Mouse (Mus musculus) neural tube, embryonic 11.5 days (tissue): ENCODE data around the gene Rc3h2. TPM values are rescaled to one million over a fixed set of nuclear protein-coding genes. Genes with fewer than 3 reads are reported as not detected.
A peak's percentile ranks its signal among the peaks of the same experiment; 100 is the strongest.

Experiments
- ATAC-seq: fragments of 200-750 bp; cut with Nextera tagmentation; 2 replicates; pipeline ENCODE4 v1.8.0; 2017; ENCODE audit warnings: moderate number of reproducible peaks, mild to moderate bottlenecking, moderate TSS enrichment, moderate library complexity; ENCODE audit not compliant: insufficient read depth, low FRiP score, low TSS enrichment
- DNase-seq: peaks from one replicate; pipeline ENCODE4 v3.0.0-alpha.2; 2015; ENCODE audit warnings: low spot score
- H3K27ac ChIP-seq: fragments of 300-500 bp; sonication (generic); 2 replicates; pipeline ENCODE4 v1.5.1; 2014; ENCODE audit warnings: low read depth, mild to moderate bottlenecking, low read length
- H3K27me3 ChIP-seq: fragments of 300-500 bp; sonication (generic); 2 replicates; pipeline ENCODE4 v1.6.1; 2014; ENCODE audit warnings: mild to moderate bottlenecking, low read length, mixed read lengths; ENCODE audit not compliant: control insufficient read depth, insufficient read depth
- H3K36me3 ChIP-seq: fragments of 300-500 bp; sonication (generic); 2 replicates; pipeline ENCODE4 v1.6.1; 2014; ENCODE audit warnings: mild to moderate bottlenecking, low read length, moderate library complexity, mixed read lengths; ENCODE audit not compliant: control insufficient read depth, insufficient read depth
- H3K4me1 ChIP-seq: fragments of 300-500 bp; sonication (generic); 2 replicates; pipeline ENCODE4 v1.6.1; 2014; ENCODE audit warnings: low read length, mixed read lengths; ENCODE audit not compliant: control insufficient read depth, insufficient read depth
- H3K4me2 ChIP-seq: fragments of 300-500 bp; sonication (generic); 2 replicates; pipeline ENCODE4 v1.6.1; 2014; ENCODE audit warnings: low read depth, mild to moderate bottlenecking, moderate library complexity
- H3K4me3 ChIP-seq: fragments of 300-500 bp; sonication (generic); 2 replicates; pipeline ENCODE4 v1.5.1; 2014; ENCODE audit warnings: low read depth, low read length
- H3K9ac ChIP-seq: fragments of 300-500 bp; sonication (generic); 2 replicates; pipeline ENCODE4 v1.6.1; 2014; ENCODE audit warnings: mild to moderate bottlenecking, low read length
- H3K9me3 ChIP-seq: fragments of 300-500 bp; sonication (generic); 2 replicates; pipeline ENCODE4 v1.6.1; 2016; ENCODE audit warnings: low read length; ENCODE audit not compliant: control insufficient read depth
- WGBS: fragments of 180-500 bp; shearing (Covaris S2); extraction: QIAGEN DNeasy Blood & Tissue Kit; methylation state at CpG from one replicate; pipeline ENCODE4 v1.1.7; 2014; 5-methylcytosine and 5-hydroxymethylcytosine counted together
- polyA plus RNA-seq: library from polyadenylated mRNA; unstranded; fragments of >200 nt; fragmentation: Nextera tagmentation; extraction: Ambion mirVana; gene quantifications from 2 replicates; pipeline ENCODE4 v1.2.1, GENCODE M21; 2014

The Rc3h2 gene
- 21.4 and 24.1 TPM in 2 replicates for polyA plus RNA-seq

- DNase-seq: peak; percentile 95
- H3K9ac ChIP-seq: peak within 1 kb of the TSS; percentile 96
- peak within 1 kb of the TSS; percentile 92 for H3K27ac ChIP-seq
- H3K36me3 ChIP-seq: no peaks in the 10 kb centered on the region
- H3K27me3 ChIP-seq: no peaks in the 10 kb centered on the region
- H3K4me3 ChIP-seq: peak within 1 kb of the TSS; percentile 90
- peaks cover 4% of the 10 kb centered on the region for H3K4me1 ChIP-seq
- ATAC-seq: peak; percentile 99
- H3K9me3 ChIP-seq: no peaks in the 10 kb centered on the region
- H3K4me2 ChIP-seq: peak within 1 kb of the TSS; percentile 55
- under 1% methylated on average over 60 of the region's 75 CpGs for WGBS
These were observed at the start of gene Rc3h2 for GRCm38 (mm10) chr2:37422306-37423304. Gene Rc3h2, minus strand, starts transcription at chr2:37422903.

- Histone ChIP-seq H3K9ac (no peak overlapping the region), H3K36me3 (0 out of 2 replicates have a peak, but pooled peaks cover 2% of the 10 kb centered on the region), H3K9me3 (no peaks in the 10 kb centered on the region), H3K4me1 (no peaks in the 10 kb centered on the region), H3K4me2 (no peak overlapping the region), H3K27ac (no peak overlapping the region), H3K27me3 (no peaks in the 10 kb centered on the region), H3K4me3 (no peak overlapping the region)
- ATAC-seq (no peak), DNase-seq (no peak)
- WGBS: 96% methylated on average over 4 of the region's 4 CpGs
These were observed 43.6 kb upstream of the Rc3h2 start for GRCm38 (mm10) chr2:37466266-37466665.

- Histone ChIP-seq H3K36me3 (no peaks in the 10 kb centered on the region), H3K4me2 (no peak overlapping the region), H3K4me1 (no peaks in the 10 kb centered on the region), H3K27ac (no peak overlapping the region), H3K4me3 (no peak overlapping the region), H3K9ac (no peak overlapping the region), H3K27me3 (no peaks in the 10 kb centered on the region), H3K9me3 (no peaks in the 10 kb centered on the region)
- ATAC-seq (no peak), DNase-seq (no peak)
- WGBS: 95% methylated on average over 4 of the region's 4 CpGs
These were observed 38.0 kb upstream of the Rc3h2 start for GRCm38 (mm10) chr2:37460707-37461106.

DNA sequence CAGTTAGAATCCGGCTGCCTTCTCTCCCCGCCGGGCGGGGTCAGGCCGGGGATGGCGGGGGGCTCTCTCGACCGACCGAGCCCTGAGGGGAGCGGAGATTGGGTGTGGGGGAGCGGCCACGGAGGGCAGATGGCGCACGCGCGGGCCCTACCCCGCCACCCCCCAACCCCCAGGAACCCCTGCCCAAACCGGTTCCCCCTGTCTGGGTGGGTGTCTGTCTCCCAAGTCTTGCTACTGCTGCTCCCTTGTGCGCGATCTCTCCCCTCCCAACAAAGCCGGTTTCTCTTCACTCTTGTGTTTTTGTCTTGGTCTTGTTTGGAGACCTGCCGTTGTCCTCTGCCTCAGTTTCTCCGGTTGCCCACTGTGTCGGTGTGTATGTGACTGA, 29.7 kb upstream of the Rc3h2 start:
- Histone ChIP-seq H3K27me3 (no peaks in the 10 kb centered on the region), H3K4me3 (peak overlapping the region; percentile 92), H3K27ac (peak overlapping the region; percentile 70), H3K4me2 (peak overlapping the region; percentile 86), H3K9me3 (no peaks in the 10 kb centered on the region), H3K4me1 (peaks cover 5% of the 10 kb centered on the region), H3K9ac (peak overlapping the region; percentile 91), H3K36me3 (no peaks in the 10 kb centered on the region)
- under 1% methylated on average over 15 of the region's 24 CpGs for WGBS
- ATAC-seq: peak; percentile 85
- no peak for DNase-seq

GRCm38 (mm10) chr2:37451667-37452375, 29.1 kb upstream of the Rc3h2 start:
- DNase-seq (peak; percentile 97), ATAC-seq (peak; percentile 97)
- H3K27ac ChIP-seq: peak overlapping the region; percentile 70
- 13% methylated on average over 32 of the region's 44 CpGs for WGBS
- peak overlapping the region; percentile 92 for H3K4me3 ChIP-seq
- peak overlapping the region; percentile 86 for H3K4me2 ChIP-seq
- no peaks in the 10 kb centered on the region for H3K9me3 ChIP-seq
- peaks cover 5% of the 10 kb centered on the region for H3K4me1 ChIP-seq
- no peaks in the 10 kb centered on the region for H3K27me3 ChIP-seq
- H3K36me3 ChIP-seq: no peaks in the 10 kb centered on the region
- H3K9ac ChIP-seq: peak overlapping the region; percentile 91

DNA sequence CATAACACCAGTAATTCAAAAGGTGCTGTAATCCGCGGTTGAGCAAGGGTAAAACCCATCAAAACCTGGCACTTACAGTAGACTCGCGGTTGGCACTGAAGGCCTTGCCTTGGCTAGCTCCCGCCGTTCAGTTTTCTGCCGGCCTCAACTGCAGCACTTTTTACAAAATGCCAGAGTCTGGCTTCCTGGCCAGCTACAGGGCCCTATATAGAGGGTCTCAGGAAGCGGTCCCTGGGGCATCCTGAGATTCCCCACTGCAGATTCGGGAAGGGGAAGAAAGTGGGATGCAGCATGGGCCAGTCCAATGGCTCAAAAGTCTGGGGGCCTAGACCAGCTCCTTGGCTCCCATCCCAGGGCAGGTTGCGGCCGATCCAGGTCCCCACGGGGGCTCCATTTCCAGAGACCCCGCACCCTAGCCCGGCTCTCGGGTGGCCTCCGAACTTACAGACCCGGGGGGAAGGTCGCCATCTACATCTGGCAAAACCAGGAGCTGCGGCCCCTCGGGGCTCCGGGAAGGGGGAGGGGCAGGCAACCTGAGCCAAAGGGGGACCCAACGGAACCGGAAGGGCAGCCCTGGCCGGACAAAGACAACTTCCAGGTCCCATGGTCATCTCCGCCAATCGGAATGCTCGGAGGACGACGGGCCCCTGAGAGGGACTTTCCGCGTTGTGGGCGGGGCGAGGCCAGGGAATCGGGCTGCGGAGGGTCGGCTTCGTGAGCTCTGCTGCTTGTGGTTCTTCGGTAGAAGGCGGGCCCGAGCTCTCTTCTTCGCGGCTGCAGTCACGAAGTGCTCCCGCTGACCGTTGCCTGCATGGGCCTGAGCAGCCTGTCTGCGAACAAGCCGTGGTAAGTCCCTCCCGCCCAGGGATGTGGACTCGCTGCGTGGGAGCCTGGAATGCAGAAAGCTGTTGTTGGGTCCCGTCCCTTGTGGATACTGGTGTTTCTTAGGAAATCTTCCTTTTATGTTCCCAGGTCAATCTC, 20.2 kb upstream of the Rc3h2 start, which contains the start of the genes Zbtb26, Zbtb6 and Rabgap1:
Gene Zbtb26, minus strand, starts transcription at position 525 of the 981 bp plus-strand sequence.
Gene Zbtb6, minus strand, starts transcription at position 561 of the 981 bp plus-strand sequence.
Gene Rabgap1, plus strand, starts transcription at position 669 of the 981 bp plus-strand sequence.
- under 1% methylated on average over 51 of the region's 51 CpGs for WGBS
- Histone ChIP-seq H3K9ac (peak within 1 kb of the TSS; percentile 85), H3K4me2 (peak within 1 kb of the TSS; percentile 77), H3K27me3 (no peaks in the 10 kb centered on the region), H3K4me1 (peaks cover 3% of the 10 kb centered on the region; the same call in 1 of the 2 replicates), H3K36me3 (no peaks in the 10 kb centered on the region), H3K27ac (peak within 1 kb of the TSS; percentile 81), H3K9me3 (no peaks in the 10 kb centered on the region), H3K4me3 (peak within 1 kb of the TSS; percentile 76)
- ATAC-seq (peak; percentile 99), DNase-seq (peak; percentile 96)

DNA sequence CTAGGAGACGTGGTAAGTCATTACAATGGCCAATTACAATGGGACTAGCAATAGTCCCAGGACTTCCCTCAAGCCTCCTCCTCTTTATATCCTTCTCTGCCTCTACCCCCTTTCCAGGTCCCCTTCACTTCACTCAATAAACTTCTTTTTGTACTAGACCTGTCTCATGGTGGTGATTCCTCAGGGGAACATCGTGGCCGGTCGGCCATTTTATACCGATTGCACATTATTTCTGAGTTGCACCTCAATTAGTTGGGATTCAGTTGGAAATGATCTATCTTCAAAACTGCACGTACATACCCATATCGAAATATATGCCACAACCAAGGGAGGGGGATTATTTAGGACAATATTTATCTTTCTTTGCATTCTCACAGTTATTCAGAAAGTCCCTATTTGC, 8.9 kb upstream of the Rc3h2 start:
- peak; percentile 51 for ATAC-seq
- H3K9me3 ChIP-seq: no peaks in the 10 kb centered on the region
- H3K27ac ChIP-seq: peak overlapping the region; percentile 97
- H3K36me3 ChIP-seq: peaks cover 3% of the 10 kb centered on the region; the same call in 1 of the 2 replicates
- H3K27me3 ChIP-seq: no peaks in the 10 kb centered on the region
- DNase-seq: peak; percentile 17
- peaks cover 6% of the 10 kb centered on the region; the same call in 1 of the 2 replicates for H3K4me1 ChIP-seq
- H3K4me2 ChIP-seq: peak overlapping the region; percentile 73
- WGBS: 31% methylated on average over 7 of the region's 7 CpGs
- peak overlapping the region; percentile 87 for H3K9ac ChIP-seq
- H3K4me3 ChIP-seq: peak overlapping the region; percentile 92
